Mouse (Mus musculus): ENCODE measurements around the gene 2610001J05Rik. TPM values are rescaled to one million over a fixed set of nuclear protein-coding genes. Genes with fewer than 3 reads are reported as not detected.
A peak's percentile ranks its signal among the peaks of the same experiment; 100 is the strongest.

2610001J05Rik gene
- polyA plus RNA-seq, 1 experiment from 2014 or later: 113 TPM

DNA sequence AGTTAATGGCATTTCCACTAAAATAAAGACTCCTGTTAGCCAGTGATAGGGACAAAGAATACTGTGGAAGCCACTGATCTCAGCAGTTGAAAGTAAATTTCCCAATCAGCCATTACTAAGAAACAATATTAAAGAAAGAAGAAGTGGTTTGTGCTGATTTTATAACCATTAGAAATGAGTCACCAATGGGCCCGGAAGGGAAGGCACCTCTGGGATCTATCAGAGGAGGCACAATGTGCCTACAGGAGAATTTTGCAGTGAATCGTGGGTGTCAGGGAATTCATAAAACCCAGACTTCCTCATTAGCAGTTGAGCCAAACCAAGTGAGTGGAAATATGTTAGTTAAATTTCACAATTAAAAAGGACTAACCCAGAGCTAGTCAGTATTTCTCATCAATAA lies 2.6 kb upstream of the 2610001J05Rik start:
- no peak for ATAC-seq (ENCODE audit: low FRiP score, low TSS enrichment)
- no peaks in the 10 kb centered on the region for H3K9me3 ChIP-seq (ENCODE audit: control insufficient read depth, low read length)
- H3K9ac ChIP-seq (ENCODE audit: low read length): no peak overlapping the region
- no peak overlapping the region for H3K4me3 ChIP-seq (ENCODE audit: low read depth, low read length)
- no peak overlapping the region for H3K27ac ChIP-seq (replicated peaks)
- WGBS: 72% methylated on average over 2 of the region's 2 CpGs
- TF ChIP-seq EP300 (optimal IDR thresholded peaks at IDR 0.05): no peak
- no peak for TF ChIP-seq CTCF (IDR thresholded peaks at IDR 0.05; ENCODE audit: low read depth)
- H3K36me3 ChIP-seq (ENCODE audit: control insufficient read depth, insufficient read depth, low read length): no peaks in the 10 kb centered on the region
- no peak for DNase-seq (ENCODE audit: low spot score)
- H3K27me3 ChIP-seq (ENCODE audit: control insufficient read depth, insufficient read depth, low read length): no peaks in the 10 kb centered on the region
- no peak overlapping the region for H3K4me2 ChIP-seq (replicated peaks; ENCODE audit: low read depth)
- H3K4me1 ChIP-seq (replicated peaks; ENCODE audit: control insufficient read depth, insufficient read depth): no peaks in the 10 kb centered on the region; the same call in 1 of the 2 replicates

DNA sequence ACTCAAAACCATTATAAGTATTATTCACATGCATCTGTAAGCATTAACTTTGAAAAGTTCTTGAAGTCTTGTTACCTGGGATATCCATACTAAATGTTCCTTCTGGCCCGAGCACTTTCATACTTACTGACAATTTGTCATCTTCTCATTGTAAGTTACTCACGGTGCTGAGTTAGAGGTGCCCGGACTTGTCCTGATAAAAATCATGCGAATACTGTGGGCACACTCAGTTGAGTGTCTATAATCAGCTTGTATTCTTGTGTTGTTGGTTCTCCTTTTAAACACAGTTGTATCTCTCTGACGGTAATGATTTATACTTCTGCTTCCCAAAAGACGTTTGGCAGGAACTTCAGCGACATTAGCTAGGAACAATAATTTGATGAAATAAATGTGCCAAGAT lies 758 bp upstream of the 2610001J05Rik start:
- Histone ChIP-seq H3K4me2 (replicated peaks; ENCODE audit: low read depth) (peak overlapping the region; percentile 57), H3K27me3 (ENCODE audit: control insufficient read depth, insufficient read depth, low read length) (no peaks in the 10 kb centered on the region), H3K9ac (ENCODE audit: low read length) (no peak overlapping the region), H3K27ac (replicated peaks) (no peak overlapping the region), H3K4me3 (ENCODE audit: low read depth, low read length) (peak overlapping the region; percentile 63; the same call in 1 of the 2 replicates), H3K9me3 (ENCODE audit: control insufficient read depth, low read length) (no peaks in the 10 kb centered on the region), H3K36me3 (ENCODE audit: control insufficient read depth, insufficient read depth, low read length) (no peaks in the 10 kb centered on the region), H3K4me1 (replicated peaks; ENCODE audit: control insufficient read depth, insufficient read depth) (no peaks in the 10 kb centered on the region; the same call in 1 of the 2 replicates)
- TF ChIP-seq EP300 (optimal IDR thresholded peaks at IDR 0.05) (no peak), CTCF (IDR thresholded peaks at IDR 0.05; ENCODE audit: low read depth) (no peak)
- DNase-seq (ENCODE audit: low spot score): no peak
- no peak for ATAC-seq (ENCODE audit: low FRiP score, low TSS enrichment)
- WGBS: 40% methylated on average over 7 of the region's 7 CpGs

GRCm38 (mm10) chr6:13871625-13871958 lies 274 bp upstream of the 2610001J05Rik start:
- peak; percentile 82 for ATAC-seq (ENCODE audit: low FRiP score, low TSS enrichment)

GRCm38 (mm10) chr6:13870289-13870741 lies 1.0 kb downstream of the 2610001J05Rik start:
- ATAC-seq (ENCODE audit: low FRiP score, low TSS enrichment) (no peak), DNase-seq (ENCODE audit: low spot score) (no peak)
- Histone ChIP-seq H3K27ac (replicated peaks) (peak overlapping the region; percentile 53), H3K4me2 (replicated peaks; ENCODE audit: low read depth) (peak overlapping the region; percentile 57), H3K36me3 (ENCODE audit: control insufficient read depth, insufficient read depth, low read length) (no peaks in the 10 kb centered on the region), H3K9me3 (ENCODE audit: control insufficient read depth, low read length) (no peaks in the 10 kb centered on the region), H3K4me3 (ENCODE audit: low read depth, low read length) (peak overlapping the region; percentile 63), H3K9ac (ENCODE audit: low read length) (peak overlapping the region; percentile 41; the same call in 1 of the 2 replicates), H3K4me1 (replicated peaks; ENCODE audit: control insufficient read depth, insufficient read depth) (no peaks in the 10 kb centered on the region; the same call in 1 of the 2 replicates), H3K27me3 (ENCODE audit: control insufficient read depth, insufficient read depth, low read length) (no peaks in the 10 kb centered on the region)
- no peak for TF ChIP-seq EP300 (optimal IDR thresholded peaks at IDR 0.05)
- WGBS: 28% methylated on average over 12 of the region's 12 CpGs

More at GRCm38 (mm10) chr6:13871625-13871958, 274 bp upstream of the 2610001J05Rik start:
- Histone ChIP-seq H3K4me3 (ENCODE audit: low read depth, low read length) (peak overlapping the region; percentile 63), H3K27me3 (ENCODE audit: control insufficient read depth, insufficient read depth, low read length) (no peaks in the 10 kb centered on the region), H3K27ac (replicated peaks) (peak overlapping the region; percentile 85), H3K4me1 (replicated peaks; ENCODE audit: control insufficient read depth, insufficient read depth) (no peaks in the 10 kb centered on the region; the same call in 1 of the 2 replicates), H3K9me3 (ENCODE audit: control insufficient read depth, low read length) (no peaks in the 10 kb centered on the region), H3K4me2 (replicated peaks; ENCODE audit: low read depth) (peak overlapping the region; percentile 57), H3K36me3 (ENCODE audit: control insufficient read depth, insufficient read depth, low read length) (no peaks in the 10 kb centered on the region), H3K9ac (ENCODE audit: low read length) (peak overlapping the region; percentile 65)
- TF ChIP-seq CTCF (IDR thresholded peaks at IDR 0.05; ENCODE audit: low read depth) (no peak), EP300 (optimal IDR thresholded peaks at IDR 0.05) (peak; percentile 41)
- WGBS: under 1% methylated on average over 7 of the region's 7 CpGs
- no peak for DNase-seq (ENCODE audit: low spot score)

DNA sequence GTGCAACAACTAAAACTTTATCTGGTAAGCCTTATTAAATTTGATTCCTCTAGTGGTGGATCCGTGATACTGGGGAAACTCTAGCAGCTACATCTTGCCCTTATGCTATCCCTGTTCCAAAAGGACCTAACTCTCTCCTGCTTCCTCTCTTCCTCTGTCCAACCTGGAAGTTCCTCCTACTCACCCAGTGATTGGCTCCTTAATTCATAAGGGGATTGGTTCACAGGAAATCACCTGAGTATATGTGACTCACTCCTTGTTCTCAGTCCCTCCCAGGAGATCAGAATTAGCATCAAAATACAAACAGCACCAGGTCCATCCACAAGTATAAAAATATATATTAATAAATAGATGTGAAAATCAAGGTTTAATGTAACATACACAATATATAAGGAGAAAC lies 10.7 kb downstream of the 2610001J05Rik start:
- ATAC-seq (ENCODE audit: low FRiP score, low TSS enrichment) (no peak), DNase-seq (ENCODE audit: low spot score) (no peak)
- TF ChIP-seq EP300 (optimal IDR thresholded peaks at IDR 0.05) (no peak), CTCF (IDR thresholded peaks at IDR 0.05; ENCODE audit: low read depth) (no peak)
- Histone ChIP-seq H3K27ac (replicated peaks) (no peak overlapping the region), H3K4me1 (replicated peaks; ENCODE audit: control insufficient read depth, insufficient read depth) (no peaks in the 10 kb centered on the region), H3K4me3 (ENCODE audit: low read depth, low read length) (no peak overlapping the region), H3K4me2 (replicated peaks; ENCODE audit: low read depth) (no peak overlapping the region), H3K36me3 (ENCODE audit: control insufficient read depth, insufficient read depth, low read length) (no peaks in the 10 kb centered on the region), H3K9me3 (ENCODE audit: control insufficient read depth, low read length) (no peaks in the 10 kb centered on the region), H3K9ac (ENCODE audit: low read length) (no peak overlapping the region), H3K27me3 (ENCODE audit: control insufficient read depth, insufficient read depth, low read length) (no peaks in the 10 kb centered on the region)
- 86% methylated on average over 1 of the region's 1 CpGs for WGBS

DNA sequence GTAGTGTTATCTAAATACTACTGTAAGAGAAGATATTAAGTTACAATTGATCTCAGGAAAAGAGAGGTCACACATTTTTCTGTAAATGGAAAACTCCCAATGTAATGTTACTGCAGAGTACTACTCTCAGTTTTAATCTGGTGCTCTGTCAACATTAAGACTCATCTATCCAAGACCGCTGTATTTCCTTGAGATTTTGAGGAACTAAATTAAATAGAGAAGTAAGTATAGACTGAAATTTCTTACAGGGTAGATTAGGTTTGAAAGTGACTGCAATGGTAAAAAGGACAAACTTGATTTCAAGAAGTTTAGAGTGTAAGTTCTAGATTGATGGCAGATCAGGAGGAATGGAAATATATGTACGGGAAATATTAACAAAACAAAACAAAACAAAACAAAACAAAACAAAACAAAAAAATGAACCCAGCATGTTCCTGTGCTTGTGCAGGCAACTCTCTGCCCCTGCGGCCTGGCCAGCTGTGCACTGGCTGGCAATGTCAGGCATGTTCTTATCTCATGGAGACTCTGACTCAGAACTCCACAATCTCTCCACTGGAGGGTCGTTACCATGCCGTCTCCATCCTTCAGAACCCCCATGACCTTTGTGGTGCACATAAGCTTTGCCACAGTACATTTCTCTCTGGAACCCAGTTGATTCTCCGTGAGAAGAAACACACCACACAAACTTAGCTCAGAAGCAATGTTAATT lies 11.3 kb downstream of the 2610001J05Rik start:
- H3K9ac ChIP-seq (ENCODE audit: low read length): no peak overlapping the region
- H3K4me3 ChIP-seq (ENCODE audit: low read depth, low read length): no peak overlapping the region
- ATAC-seq (ENCODE audit: low FRiP score, low TSS enrichment) (no peak), DNase-seq (ENCODE audit: low spot score) (no peak)
- H3K4me1 ChIP-seq (replicated peaks; ENCODE audit: control insufficient read depth, insufficient read depth): no peaks in the 10 kb centered on the region
- 73% methylated on average over 6 of the region's 6 CpGs for WGBS
- H3K27me3 ChIP-seq (ENCODE audit: control insufficient read depth, insufficient read depth, low read length): no peaks in the 10 kb centered on the region
- H3K27ac ChIP-seq (replicated peaks): no peak overlapping the region
- H3K4me2 ChIP-seq (replicated peaks; ENCODE audit: low read depth): no peak overlapping the region
- no peaks in the 10 kb centered on the region for H3K36me3 ChIP-seq (ENCODE audit: control insufficient read depth, insufficient read depth, low read length)
- TF ChIP-seq EP300 (optimal IDR thresholded peaks at IDR 0.05) (no peak), CTCF (IDR thresholded peaks at IDR 0.05; ENCODE audit: low read depth) (no peak)
- no peaks in the 10 kb centered on the region for H3K9me3 ChIP-seq (ENCODE audit: control insufficient read depth, low read length)

All from stomach, postnatal 0 days (tissue).